Mouse (Mus musculus): ENCODE measurements around the gene Piga.

Piga gene

DNA sequence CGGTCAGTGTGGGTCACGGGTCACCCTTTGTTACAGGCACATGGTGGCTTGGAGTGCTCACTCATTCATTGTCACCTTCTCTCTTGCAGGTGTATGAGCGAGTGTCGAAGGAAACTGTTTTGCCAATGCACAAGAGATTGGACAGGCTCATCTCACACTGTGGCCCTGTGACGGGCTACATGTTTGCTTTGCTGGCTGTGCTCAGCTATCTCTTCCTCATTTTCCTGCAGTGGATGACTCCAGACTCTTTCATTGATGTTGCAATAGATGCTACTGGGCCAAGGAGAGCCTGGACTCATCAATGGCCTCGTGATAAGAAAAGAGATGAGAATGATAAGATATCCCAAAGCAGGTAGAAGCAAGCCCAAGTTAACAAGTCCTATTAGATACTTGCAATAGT is 12.0 kb downstream of the Piga start:
- DNase-seq (ENCODE audit: low read depth in 2 of 2, low spot score in 2 of 2) = no peak

DNA sequence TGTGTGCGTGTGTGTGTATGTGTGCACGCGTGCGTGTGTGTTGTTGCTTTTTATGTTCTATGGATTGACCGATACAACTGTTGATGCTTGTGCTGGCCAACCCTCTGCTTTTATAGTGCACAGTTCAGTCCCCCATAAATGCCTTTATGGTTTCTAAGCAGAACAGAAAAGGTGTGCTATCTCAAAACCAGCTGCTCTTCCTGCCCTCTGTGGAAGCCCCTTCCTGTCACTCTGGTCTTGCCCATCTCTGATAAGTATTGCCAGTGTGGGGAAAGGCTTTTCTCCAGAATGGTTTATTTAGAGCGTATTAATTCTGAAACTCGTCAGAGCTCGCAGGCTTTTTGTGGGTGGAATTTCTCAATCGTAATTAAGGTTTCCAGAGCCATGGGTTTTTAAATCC is 13.1 kb downstream of the Piga start:
- DNase-seq (ENCODE audit: low read depth in 2 of 2, low spot score in 2 of 2) = no peak

DNA sequence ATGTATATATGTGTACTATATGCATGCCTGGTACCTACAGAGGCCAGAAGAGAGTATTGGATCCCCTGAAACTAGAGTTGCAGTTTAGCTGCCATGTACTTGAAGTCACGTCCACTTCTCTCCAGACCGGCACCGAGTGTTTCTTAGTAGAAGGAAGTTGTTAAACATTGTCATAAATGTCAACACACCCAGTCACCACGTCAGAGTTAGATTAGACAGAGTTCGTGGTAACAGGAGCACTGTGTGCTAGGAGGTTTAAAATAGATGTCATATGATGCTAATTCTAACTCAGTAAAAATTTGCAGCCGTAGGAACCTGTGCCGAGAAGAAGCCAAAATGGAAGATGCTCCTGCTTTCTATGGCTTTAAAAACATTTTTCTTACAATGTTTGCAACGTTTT is 17.1 kb downstream of the Piga start, which contains the start of gene Asb11:
Asb11 (plus strand) TSS at position 286 of the 400 bp plus-strand sequence.
- no peak for DNase-seq (ENCODE audit: low read depth in 2 of 2, low spot score in 2 of 2)

DNA sequence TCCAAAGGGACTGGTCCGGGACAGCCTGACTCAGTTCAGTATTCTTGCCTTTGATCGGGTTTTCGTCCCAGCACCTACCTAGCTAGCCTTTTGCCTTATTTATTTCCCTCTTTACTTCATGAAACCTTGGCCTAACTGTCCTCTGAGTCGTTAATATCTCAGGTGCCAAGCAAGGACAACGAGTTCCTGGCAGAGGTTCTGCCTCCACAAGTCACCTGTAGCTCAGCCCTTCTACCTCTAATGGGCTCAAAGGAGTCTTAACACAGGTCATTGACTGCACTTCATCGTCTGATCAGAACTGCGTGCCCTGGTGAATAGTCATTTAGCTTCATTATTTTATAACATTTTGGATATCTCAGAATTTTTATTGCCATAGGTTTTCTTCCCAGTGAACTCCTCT is 19.9 kb downstream of the Piga start:
- DNase-seq (ENCODE audit: low read depth in 2 of 2, low spot score in 2 of 2) = no peak

DNA sequence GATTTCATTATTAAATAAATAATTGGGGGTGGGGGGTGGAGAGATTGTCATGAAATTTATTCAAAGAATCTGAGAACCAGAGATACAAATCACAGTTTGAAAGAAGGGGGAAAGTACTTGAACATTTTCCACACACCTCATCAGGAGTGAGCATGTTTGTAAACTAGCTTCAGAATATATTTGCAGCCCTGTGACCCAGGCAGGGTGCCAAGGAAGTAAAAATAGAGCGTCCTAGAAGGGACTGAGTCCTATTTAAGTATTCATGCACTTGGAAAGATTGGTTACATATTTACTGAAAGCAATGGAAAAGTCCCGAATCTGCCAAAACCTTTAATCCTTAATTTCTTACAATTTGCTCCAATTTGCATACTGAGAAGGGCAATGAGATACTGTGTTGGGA is 20.6 kb downstream of the Piga start:
- DNase-seq (ENCODE audit: low read depth in 2 of 2, low spot score in 2 of 2) = no peak

DNA sequence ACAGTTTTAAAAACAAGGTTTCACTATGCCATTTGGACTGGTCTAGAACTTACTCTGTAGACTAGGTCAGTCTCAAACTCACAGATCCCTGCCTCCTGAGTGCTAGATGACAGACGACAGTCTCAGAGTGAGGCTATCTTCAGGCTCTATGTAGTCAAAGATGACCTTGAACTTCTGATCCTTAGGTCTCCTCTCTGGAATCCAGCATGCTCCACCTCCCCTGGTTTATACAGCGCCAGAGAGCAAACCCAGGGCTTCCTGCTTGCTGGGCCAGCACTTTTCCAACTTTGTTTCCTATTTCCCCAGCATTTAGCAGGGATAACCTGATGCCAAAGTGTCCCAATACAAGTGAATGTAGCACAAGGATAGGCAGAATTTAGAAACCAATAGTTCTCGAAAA is 21.1 kb downstream of the Piga start:
- no peak for DNase-seq (ENCODE audit: low read depth in 2 of 2, low spot score in 2 of 2)

DNA sequence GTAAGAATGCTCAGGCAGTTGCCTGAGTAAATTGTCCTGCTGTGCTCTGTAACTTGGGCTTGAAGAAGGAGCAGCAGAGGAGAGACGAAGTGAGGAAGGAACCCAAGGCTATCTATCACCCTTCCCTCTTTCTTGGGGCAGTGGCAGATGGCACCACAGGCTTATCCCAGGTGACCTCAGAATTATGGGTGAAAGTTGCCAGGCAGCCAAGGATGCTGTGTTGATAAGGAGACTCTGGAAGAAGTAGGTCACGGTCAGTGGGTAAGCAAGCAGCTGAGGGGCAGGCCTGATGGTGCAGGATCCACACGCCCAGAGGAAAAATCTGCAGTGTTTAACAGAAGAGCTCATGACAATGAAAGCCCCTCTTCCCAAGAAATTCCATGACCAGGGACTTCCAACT is 21.7 kb downstream of the Piga start:
- no peak for DNase-seq (ENCODE audit: low read depth in 2 of 2, low spot score in 2 of 2)

DNA sequence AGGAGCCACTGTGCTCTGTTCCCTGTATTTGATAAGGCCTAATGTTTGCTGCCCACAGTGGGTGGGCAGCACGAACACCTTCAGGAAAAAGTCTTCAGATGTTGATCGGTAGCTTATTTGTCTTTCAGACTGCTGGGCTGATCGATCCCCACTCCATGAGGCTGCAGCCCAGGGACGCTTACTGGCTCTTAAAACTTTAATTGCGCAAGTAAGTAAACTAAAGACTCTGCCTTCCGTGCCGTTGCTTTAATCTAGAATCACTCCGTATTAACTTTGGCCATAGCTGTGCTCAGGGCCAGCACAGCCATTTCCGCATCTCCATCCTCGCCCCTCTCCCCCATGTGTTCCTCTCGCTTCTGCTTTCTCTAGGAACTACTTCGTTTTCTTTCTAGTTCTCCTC is 26.0 kb downstream of the Piga start:
- no peak for DNase-seq (ENCODE audit: low read depth in 2 of 2, low spot score in 2 of 2)

DNA sequence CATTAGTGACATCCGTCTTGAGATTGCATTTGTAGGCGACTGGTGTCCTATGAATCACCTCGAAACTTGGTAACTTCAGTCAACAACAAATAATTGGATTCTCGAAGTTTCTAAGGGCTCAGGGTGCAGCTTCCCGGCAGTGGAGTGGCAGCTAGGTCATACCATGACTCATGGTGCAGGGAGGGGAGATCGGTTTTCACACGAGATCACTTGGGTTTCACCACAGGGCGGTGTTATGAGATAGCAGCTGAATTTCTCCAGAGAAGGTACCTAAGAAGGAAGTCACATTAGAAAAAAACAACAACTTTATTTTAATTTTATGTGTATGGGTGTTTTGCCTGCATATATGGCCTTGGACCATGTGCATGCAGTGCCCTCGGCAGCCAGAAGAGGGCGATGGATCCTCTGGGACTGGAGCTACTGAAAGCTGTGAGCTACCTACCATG is 26.5 kb downstream of the Piga start:
- DNase-seq (ENCODE audit: low read depth in 2 of 2, low spot score in 2 of 2) = peak in 1 of 2 experiments; percentile 3

DNA sequence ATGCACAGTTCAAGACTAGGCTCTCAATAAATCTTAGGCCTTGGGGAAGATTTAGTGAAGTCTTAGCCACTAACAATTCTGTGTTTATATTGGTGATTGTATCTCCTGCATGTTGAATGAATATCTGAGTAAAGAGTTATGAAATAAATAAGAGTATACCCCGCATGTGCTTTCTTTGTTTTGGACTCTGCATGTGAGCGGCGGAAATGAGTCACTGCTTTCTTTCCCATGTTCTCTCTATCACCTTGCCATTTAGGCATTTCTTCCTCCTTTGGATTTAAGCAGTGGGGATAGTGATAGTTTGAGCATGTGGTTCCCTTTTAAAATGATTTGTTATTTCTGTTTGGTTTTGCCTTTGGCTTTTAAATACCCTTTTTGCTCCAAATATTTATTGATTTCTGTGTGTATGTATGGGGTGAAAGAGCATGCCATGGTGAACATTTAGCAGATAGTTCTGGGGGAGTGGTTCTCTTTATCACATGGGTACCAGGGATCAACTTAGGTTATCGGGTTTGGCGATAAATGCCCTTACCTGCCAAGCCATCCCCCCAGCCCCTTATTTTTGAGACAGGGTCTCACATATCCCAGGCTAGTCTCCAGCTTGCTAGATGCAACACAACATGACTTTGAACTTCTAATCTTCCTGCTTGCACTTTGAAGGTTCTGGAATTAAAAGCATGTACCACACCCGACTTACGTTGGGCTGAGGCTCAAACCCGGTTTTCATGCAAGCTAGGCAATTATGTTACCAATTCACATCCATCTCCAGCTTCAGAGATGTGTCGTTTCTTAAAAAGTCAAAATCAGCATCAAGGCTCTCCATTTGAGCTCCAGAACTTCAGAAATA is 27.5 kb downstream of the Piga start:
- no peak for DNase-seq (ENCODE audit: low read depth in 2 of 2, low spot score in 2 of 2)

DNA sequence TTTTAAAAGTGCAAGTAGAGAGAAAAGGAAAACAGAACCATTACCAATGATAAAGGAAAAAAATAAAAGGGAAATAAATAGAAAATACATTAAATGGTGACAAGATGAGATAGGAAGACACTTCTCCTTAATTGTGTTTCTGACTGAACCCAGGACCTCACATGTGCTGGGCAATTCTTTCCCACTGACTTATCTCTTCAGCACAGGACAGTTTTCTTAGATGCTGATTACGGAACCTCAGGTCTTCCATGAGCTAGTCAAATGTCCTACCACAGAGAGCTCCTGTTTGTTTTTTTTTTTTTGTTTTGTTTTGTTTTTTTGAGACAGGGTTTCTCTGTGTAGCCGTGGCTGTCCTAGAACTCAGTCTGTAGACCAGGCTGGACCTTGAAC is 28.1 kb downstream of the Piga start:
- DNase-seq (ENCODE audit: low read depth in 2 of 2, low spot score in 2 of 2) = no peak

DNA sequence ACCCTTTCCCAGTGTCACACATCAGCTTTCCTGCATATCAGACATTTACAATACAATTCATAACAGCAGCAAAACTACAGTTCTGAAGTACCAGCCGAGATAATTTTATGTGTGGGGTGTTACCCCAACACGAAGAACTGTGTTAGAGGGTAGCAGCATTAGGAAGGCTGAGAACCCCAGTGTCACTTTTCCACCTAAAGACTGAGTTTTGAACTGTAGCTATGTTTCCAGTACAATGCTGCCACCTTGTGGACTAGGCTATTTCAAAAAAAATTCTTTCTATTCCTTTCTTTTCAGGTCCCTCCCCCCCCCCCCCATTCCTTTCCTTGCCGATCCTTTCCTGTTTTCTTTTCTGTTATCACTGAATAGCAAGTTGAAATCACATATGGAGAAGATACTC is 29.6 kb downstream of the Piga start:
- peak; percentile 2 to 18 for DNase-seq (ENCODE audit: low read depth in 2 of 2, low spot score in 2 of 2)

DNA sequence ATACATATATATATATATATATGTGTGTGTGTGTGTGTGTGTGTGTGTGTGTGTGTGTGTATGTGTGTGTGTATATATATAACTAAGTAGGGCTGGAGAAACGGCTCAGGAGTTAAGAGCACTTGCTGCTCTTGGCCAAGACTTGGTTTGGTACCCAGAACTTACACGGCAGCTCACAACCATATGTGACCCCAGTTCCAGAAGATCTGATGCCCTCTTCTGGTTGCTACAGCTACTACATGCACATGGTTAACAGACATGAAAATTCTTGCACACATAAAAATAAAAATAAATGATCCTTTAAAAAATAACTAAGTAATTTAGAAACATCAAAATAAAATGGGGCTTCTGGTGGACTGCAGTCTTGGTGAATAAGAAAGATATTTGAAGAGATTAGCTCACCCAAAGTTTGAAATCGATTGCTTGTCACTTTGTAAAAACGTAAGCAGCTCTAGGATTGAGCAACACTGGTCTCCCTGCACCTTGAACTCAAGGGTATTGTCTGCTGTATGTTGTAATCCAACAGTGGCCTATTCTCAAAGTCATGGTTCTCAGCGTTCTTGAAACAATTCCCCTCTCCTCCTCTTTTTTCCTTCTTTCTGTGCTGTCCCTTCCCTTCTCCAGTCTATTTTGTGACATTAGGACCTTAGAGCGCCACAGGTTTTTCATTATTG is 39.8 kb downstream of the Piga start:
- no peak for DNase-seq (ENCODE audit: low read depth in 2 of 2, low spot score in 2 of 2)
